Mouse (Mus musculus) heart, postnatal 4 days (tissue): ENCODE data around the gene Plcg2. TPM values are rescaled to one million over a fixed set of nuclear protein-coding genes. Genes with fewer than 3 reads are reported as not detected.
A peak's percentile ranks its signal among the peaks of the same experiment; 100 is the strongest.

Source experiments
- DNase-seq: peaks from one replicate; pipeline ENCODE4 v3.0.0; 2021
- total RNA-seq, 2 experiments: library from RNA; stranded (reverse); gene quantifications; 2 replicates each; pipeline ENCODE4 v1.2.3; 2021

The Plcg2 gene
- 10 to 100 TPM; 13.9 to 16.3 TPM for total RNA-seq

DNA sequence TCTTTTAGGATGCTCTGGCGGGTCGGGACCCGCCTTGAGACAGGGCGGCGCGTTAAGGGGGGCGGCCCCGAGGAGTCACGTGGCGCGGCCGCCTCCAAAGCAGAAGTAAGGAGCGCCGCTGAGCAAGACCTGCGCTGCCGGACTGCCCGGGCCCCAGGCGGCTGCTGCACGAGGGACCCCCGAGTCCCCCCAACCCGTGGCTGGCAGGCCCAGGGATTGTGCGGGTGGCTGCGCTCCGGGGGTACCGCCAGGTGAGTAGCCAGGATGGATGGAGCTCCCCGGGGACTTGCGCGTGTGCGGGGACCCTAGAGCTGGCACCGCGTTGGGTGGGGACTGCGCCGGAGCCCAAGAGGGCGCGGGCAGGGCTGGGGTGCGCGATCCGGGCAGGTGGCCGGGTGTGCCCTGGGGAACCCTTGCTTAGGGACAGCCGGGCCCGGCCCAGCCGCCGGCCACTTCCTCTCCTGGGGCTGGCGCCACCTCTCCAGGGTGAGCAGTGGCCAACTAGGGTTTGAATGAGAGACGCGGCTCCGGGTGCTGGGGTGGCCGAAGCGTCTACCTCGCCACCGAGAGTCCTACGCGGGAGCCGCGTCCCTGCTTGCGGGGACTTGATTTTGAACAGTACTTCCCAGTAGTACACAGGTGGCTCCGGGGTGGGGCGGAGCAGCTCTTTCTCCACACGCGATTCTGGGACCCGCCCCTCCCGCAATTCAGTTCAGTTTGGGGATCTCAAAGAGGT, at the start of gene Plcg2:
Gene Plcg2 (plus strand): TSS at position 113 of the 736 bp plus-strand sequence.
- peak; percentile 53 for DNase-seq

DNA sequence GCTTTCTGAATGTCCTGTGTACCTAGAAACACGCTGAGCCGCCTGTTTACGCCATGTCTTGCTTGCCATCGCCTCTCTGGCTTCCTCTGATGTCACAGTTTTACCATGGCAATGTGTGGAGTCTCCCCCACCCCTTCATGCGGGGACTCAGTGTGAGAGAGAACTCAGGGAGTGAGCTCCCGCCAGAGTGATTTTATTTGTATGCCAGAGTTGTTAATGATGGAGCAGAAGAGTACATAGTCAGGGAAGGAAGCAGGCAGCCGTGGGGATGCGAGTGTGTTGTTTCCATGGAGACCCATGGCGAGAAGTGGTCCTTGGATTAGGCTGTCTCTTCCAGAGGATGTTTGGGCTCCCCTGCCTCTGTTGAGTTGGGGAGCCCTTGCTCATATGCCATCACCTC, 47.0 kb upstream of the Plcg2 start:
- DNase-seq = no peak

DNA sequence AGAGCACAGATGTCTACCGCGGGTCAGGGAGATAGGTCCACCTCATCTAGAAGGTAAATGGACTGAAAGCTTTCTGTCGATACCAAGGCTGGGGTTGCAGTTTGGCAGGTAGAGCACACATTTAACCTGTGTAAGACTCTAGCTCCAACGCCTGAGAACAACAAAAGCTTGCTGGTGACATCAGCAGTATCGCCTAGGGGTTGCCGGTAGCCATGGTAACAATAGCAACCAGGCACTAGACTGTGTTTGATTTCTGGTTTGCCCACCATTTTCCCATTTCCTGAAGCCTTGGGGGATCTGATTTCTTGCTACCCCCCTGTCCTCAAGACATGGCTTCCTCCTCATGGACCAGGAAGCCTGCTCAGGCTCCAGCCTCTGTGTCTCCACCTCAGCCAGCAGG, 44.1 kb upstream of the Plcg2 start:
- no peak for DNase-seq

DNA sequence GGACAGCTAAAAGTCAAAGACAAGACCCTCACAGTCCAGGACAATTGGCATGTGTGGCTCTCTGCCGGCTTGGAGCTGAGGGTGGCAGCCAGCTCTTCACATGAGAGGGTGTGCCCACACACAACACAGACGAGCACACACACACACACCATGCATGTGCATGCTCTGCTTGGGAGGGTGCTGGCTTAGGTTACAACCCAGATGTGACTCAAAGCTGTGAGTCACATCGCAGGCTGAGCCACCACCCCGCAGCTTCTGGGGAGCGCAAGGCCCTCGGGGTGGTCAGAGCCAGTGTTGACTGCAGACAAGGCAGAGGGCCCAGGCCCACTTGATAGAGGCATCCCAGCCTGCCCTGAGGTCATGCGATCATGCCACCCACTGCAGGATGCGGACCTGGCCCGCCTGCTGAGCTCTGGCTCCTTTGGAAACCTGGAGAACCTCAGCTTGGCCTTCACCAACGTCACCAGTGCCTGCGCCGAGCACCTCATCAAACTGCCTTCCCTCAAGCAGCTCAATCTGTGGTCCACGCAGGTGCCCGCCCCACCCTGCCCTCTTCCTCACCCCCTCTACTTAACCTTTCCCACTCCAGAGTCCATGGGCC, 43.5 kb upstream of the Plcg2 start:
- DNase-seq = no peak

DNA sequence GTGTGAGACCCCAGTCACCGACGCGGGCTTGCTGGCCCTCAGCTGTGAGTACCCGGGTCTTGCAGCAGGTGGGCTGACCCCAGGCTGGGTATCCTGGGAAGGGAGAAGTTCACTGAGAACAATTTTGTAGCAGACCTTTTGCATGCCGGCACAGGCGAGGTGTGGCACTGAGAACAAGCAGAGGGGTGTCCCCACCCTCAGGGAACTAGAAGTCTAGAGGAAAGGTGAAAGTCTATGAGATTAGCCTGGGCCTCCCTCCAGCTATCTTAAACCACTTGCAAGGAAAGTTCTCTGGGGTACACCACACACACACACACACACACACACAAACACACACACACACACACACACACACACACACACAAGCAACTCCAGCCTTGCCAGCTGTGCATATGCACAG, 42.4 kb upstream of the Plcg2 start:
- DNase-seq = no peak

DNA sequence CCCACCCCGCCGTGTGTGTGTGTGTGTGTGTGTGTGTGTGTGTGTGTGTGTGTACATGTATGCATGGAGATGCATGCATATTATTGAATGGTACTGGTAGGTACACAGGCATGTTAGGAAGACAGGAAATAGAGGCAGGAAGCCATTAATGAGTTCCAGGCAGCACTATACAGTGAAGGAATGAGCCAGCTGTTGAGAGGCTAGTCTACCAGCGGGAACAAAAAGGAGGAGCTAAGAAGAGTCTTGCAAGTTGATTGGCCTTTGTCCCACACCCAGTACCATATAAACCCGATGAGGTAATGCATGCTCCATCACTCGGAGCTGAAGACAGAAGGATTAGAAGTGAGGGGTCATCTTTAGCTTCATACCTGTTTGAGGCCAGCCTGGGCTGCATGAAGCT, 39.7 kb upstream of the Plcg2 start:
- DNase-seq = no peak

DNA sequence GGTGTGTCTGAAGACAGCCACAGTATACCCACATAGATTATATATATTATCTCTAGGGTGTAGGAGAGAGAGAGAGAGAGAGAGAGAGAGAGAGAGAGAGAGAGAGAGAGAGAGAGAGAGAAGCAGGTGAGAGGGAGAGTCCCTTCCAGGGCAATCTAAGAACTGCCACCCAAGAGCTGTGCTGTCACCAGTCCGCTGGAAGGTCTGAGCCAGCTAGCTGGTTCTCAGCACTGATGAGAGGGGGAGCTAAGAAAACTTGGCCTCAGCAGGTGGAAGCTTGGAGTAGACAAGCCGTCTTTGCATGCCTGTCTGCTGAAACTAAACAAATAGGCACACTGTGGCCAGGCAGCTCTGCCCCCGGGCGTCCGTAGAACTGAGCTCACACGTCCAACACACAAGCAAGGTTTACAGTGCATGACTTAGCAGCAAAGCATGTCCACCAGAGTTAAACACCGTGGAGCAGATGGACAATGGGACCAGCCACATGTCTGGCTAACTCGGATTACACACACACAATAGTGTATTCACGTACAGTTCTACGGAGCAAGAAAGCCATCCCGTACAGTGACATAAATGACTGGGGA, 35.3 kb upstream of the Plcg2 start:
- DNase-seq = no peak

DNA sequence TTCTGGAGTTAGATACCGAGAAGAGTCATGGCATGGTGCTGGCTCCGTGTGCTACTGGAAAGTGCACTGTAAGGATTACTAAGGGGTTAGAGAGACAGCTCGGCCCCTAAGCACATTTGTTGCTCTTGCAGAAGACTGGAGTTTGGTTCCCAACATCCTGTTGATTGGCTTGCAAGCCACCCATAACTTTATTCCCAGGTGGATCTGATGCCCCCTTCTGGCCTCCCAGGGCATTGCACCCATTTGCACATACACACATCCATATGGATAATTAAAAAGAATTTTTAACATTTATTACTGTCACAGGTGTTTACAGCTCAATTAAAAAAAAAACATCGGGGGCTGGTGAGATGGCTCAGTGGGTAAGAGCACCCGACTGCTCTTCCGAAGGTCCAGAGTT, 33.6 kb upstream of the Plcg2 start:
- DNase-seq = peak; percentile 39

DNA sequence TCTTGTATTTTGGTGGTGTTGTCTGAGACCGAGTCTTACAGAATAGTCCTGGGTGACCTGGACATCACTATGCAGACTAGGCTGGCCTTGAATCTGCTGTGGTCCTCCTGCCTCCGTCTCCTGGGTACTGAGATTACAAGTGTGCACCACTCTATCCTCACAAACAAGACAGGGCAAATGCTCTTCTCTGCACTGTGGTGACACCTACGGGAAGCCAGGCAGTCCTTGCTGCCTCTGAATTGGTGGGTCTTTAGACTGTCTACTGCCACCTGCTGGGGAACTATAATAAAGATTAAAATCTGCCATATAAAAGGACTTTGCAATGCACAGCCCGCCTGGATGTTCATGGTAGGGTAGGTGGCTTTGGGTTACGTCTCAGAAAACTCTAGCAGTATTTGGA, 32.8 kb upstream of the Plcg2 start:
- DNase-seq = peak; percentile 70

DNA sequence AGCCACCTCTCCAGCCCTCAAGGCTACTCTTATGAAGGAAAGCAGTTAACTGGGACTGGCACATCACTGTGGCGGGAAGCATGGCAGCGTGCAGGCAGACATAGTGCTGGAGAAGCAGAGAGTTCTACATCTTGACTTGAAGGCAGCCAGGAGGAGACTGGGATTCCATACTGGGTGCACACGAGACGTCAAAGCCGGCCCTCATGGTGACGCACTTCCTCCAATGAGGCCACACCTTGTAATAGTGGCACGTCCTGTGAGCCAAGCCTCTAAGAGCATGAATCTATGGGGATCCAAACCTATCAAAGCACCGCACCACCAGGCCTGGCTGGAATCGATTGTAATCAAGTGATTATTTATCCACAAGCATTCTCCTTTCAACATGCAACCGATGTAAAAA, 30.6 kb upstream of the Plcg2 start:
- no peak for DNase-seq

DNA sequence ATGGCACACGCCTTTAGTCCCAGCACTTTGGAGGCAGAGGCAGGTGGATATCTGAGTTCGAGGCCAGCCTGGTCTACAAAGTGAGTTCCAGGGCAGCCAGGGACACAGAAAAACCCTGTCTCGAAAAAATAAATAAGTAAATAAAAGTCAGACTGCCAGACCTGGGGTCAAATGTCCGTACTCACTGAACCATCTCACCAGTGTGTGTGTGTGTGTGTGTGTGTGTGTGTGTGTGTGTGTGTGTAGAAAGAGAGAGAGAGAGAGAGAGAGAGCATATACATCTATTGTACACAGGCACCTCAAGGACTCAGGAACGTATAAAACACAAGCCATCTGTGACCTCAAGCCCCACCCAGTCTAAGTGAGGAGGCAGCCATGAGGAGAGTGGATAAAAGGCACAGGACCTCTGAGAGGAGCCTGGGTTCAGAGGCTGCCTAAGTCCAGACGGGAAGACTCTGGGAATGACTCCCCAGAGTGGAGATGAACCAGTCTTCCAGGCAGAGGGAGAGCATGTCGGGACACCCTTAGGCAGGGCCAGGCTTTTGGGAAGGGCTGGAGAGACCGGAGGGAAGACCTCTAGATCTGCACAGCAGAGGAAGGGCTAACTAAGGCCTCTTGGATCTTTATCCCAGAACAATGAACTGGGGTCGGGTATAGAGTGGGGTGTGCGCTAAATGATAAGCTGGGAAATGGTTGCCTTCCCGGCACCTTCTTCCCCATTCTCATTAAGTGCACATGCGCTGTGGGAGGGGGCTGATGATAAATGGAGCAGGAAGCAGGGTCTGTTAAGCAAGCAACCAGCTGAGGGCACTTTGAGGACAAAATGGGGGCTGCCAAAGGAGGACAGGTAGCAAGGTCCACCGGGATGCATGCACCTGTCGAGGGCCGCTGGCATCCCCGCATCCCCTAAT, 28.4 kb upstream of the Plcg2 start:
- DNase-seq = no peak

DNA sequence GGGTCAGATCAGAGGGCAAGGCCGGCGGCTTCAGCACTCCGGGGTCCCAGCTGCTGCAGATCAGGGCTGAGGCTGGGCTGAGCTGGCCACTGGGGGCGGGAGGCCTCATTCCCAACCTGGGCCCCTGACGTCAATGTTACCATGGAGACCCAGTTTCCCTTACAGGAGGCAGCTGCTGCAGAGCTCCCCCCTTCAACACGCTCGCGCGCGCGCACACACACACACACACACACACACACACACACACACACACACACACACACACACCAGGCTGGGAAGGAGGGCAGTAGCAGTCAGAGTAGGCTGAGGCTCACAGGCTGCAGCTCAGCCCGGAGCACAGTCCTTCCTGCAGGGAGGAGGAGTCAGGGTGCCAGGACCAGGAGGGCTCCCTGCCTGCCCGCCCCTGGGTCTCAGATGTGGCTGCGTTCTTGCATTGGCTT, 27.7 kb upstream of the Plcg2 start:
- DNase-seq = peak; percentile 82

DNA sequence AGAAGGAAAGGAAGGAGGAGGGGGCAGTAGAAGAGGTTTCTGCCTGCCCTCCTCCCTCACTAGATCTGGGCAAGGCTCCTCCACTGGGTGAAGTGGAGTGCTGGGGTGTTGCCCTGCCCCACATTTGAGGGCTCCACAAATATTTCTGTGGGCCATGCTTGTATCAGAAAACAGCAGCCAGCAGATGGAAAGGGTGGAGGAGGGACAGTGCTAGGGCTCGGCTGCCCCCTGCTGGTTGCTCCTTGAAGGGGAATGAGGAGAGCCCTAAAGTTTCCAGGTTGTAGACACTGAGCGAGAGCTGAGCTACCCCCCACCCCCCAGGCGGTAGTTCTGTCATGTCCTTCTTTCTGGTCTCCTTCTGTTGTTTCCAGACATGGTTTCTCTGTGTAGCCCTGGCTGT, 26.9 kb upstream of the Plcg2 start:
- peak; percentile 85 for DNase-seq

DNA sequence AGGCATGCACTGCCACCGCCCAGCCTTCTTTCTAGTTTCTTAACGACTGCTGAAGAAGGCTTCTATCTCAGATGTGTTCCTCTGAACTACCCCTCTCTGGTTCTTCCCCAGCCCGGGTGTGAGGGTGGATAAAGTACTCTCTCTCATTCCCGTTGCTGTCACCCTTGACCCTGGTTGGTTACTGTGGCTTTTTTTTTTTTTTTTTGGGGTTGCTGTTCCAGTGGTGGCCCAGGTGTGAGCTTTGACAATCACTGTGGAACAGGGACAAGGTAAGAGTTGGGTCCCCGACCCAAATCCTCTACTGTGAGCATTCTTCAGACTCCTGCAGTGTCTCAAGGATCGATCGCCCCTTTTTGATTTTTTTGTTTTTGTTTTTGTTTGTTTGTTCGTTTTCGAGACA, 26.4 kb upstream of the Plcg2 start:
- DNase-seq = no peak

DNA sequence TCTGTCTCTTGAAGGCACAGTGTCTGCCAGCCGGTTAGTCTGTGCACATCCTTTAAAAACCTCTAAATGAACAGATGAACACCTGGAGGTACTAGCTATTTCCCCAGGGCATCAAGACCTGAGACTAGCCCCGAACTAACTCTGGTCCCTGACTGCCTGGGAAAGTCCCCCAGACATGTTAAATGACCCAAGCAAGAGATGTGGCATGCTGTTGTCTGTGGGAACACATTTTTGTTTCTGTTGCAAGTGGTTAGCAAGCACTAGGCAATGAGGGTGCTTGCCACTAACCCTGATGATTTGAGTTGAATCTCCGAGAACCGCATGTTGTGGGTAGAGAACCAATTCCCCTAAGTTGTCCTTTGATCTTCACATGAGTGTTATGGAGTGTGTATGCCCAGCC, 25.8 kb upstream of the Plcg2 start:
- no peak for DNase-seq

DNA sequence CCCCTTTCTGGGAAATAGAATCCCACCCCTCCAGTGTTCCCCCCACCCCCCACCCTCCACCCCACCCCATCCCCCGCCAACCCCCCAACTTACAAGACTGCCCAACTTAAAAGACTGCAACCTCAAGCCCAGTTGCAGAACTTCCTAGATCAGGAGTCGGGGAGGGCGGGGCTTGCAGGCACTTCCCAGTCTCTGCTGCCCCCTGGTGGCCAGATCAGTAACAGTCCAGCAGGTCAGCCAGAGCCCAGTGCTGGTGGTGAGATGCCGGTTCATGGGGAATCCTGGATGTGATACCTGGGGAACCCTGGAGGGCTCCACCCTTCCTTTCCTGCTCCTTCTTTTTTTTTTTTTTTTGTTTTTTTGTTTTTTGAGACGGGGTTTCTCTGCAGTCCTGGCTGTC, 23.1 kb upstream of the Plcg2 start:
- DNase-seq = peak; percentile 97

DNA sequence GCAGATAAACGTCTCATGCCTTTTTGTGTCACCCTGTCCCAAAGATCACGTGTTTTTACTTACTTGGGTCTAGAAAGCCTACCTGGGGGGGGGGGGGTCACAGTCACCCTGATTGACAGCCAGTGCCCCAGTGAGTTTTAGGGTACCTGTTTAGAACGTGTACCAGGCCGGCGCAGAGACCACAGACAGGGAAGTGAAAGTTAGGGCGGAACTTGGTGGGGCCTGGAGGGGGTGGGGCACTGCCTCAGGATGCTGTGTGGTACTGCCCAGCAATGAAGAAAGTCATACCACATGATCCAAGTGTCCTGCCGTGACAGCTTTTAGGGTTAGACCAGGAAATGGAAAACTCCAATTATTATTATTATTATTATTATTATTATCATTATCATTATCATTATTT, 22.3 kb upstream of the Plcg2 start:
- DNase-seq = no peak

DNA sequence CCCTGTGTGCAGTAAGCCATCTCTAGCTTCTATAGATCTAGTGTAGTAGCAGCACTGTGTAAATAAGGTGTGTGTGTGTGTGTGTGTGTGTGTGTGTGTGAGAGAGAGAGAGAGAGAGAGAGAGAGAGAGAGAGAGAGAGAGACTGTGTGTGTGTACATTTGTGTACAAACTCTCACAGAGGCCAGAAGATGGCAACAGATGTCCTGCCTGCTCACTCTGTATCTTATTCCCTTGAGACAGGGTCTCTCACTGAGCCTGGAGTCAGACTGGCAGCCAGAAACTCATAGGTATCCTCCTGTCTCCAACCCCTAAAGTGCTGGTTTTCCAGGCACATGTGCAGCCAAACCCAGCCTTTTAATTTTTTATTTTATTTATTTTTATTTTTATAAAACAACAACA, 20.0 kb upstream of the Plcg2 start:
- no peak for DNase-seq

DNA sequence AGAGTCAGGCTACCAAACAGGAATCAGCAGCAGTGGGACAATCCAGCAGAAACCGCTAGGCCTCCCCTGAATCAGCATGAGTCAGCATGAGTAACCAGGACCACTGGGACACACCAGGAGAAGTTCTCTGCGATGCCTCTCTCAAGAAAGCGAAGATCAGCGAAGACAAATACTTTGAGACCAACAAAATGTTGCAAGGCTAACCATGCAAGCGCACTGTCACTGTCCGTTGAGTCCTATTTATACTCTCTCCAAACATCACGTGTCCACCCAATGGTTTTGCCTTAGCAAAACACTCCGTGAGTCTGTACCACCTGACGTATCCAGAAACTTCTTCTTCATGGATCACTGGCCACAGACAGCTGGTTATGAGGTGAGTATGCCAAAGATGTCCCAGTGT, 18.1 kb upstream of the Plcg2 start:
- no peak for DNase-seq

DNA sequence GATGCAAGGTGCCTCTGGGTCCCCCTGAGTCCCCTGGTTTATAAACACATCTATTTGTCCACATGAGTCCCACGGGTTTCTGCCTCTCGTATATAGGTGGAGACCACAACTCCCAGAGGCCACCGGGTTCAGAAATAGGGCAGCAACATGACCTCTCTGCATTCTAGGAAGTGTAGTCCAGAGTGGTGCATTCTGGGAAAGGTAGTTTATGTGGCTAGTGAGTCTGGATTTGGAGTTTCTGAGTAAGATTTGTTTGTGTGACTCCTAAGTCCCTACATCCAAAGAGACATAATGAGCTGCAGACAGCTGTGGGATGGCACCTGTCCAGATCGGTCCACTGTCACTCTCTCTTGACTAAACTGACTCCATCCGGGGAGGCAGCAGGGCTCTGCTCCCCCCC, 17.6 kb upstream of the Plcg2 start:
- DNase-seq = no peak

DNA sequence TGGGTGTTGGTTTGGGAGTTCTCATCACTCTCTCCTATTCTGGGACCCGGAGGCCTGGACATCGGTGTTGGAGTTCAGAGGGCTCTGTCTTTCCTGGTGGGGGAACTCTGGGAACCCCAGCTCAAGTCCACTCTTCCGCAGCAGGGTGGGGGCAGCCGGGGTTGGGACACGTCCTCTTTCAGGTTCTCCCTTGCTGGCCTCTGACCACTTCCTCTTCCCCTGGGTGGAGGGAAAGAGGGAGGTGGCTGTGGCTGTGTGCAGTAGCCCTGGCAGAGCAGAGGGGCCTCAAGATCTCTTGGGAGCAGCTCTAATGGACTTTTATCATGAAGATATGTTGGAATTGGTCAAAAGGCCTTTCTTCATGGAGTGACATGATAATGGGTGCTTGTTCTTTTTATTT, 16.3 kb upstream of the Plcg2 start:
- no peak for DNase-seq

DNA sequence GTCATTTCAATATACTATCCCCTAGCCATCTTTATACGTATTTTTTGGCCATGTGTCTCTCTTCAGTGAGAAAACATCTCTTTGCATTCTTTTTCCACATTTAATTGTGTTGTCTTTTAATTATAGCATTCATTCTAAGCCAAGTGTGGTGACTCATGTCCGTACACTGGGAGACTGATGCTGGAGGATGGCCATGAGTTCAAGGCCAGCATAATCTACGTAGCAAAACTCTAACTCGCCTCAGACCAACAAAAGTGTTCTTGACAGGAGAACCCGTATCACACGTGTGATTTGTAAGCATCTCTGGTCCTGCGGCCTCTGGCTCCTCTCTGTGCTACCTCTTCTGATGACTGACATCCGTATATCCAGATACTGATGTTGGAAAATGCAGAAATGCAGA, 13.4 kb upstream of the Plcg2 start:
- DNase-seq = no peak

DNA sequence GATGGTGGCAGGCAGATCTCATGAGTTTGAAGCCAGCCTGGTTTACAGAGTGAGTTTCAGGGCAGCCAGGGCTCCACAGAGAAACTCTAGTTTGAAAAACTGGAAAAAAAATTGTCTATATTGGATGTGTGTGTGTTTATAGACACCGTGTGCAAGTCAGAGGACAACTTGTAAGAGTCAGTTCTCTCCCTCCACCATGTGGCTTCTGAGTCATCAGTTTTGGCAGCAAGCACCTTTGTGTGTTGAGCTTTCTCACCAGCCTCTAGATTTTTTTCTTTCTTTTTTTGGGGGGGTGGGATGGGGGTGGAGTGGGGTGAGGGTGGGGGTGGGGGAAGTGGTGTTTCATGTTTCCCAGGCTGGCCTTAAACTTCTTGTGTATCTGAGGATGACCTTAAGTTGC, 12.8 kb upstream of the Plcg2 start:
- DNase-seq = no peak
